In genomic region chr7:3677342-3677741, GRCm38 (mm10) we compare ENCODE assay signal across 10 mouse cellular contexts. TPM values are rescaled to one million over a fixed set of nuclear protein-coding genes. Genes with fewer than 3 reads are reported as not detected.
A peak's percentile ranks its signal among the peaks of the same experiment; 100 is the strongest.
DNase-seq lines count a peak whose midpoint lies in the region; ATAC-seq lines count a peak whose summit lies in the region.
"Had no signal": no experiment of that assay in that cellular context is flagged by ENCODE, and none has a peak within 500 bp of the region (broad histone marks: within the 10 kb centered on the region; RNA-seq: fewer than 3 reads in every experiment).

Gene Tmc4, minus strand, starts transcription at chr7:3677553.

- no peaks in the 10 kb centered on the region for H3K27me3 ChIP-seq in liver, embryonic 11.5 days (replicated peaks; ENCODE audit: control insufficient read depth, insufficient read depth, low read length)
- H3K27me3 ChIP-seq in liver, embryonic 12.5 days (replicated peaks), result no peaks in the 10 kb centered on the region
- H3K27me3 ChIP-seq in intestine, embryonic 16.5 days (replicated peaks; ENCODE audit: control insufficient read depth, insufficient read depth, low read length), result no peaks in the 10 kb centered on the region
- H3K27me3 ChIP-seq in heart, embryonic 12.5 days (replicated peaks), result no peaks in the 10 kb centered on the region
- H3K27me3 ChIP-seq: CH12.LX; liver, embryonic 15.5 days had no signal

- WGBS in liver, embryonic 11.5 days, result 49% methylated on average over 9 of the region's 9 CpGs
- 63% methylated on average over 9 of the region's 9 CpGs for WGBS in liver, embryonic 12.5 days (ENCODE audit: insufficient replicate concordance)
- WGBS in intestine, embryonic 16.5 days, result 33% methylated on average over 9 of the region's 9 CpGs
- WGBS in heart, embryonic 12.5 days, result 56% methylated on average over 9 of the region's 9 CpGs

- H3K36me3 ChIP-seq in liver, embryonic 11.5 days (ENCODE audit: control insufficient read depth, insufficient read depth, low read length), result no peaks in the 10 kb centered on the region
- peaks cover 11% of the 10 kb centered on the region; the same call in 1 of the 2 replicates for H3K36me3 ChIP-seq in liver, embryonic 12.5 days
- no peaks in the 10 kb centered on the region for H3K36me3 ChIP-seq in intestine, embryonic 16.5 days (ENCODE audit: control insufficient read depth, insufficient read depth, low read length)
- H3K36me3 ChIP-seq in heart, embryonic 12.5 days, result peaks cover 18% of the 10 kb centered on the region

- no peaks in the 10 kb centered on the region; the same call in 1 of the 2 replicates for H3K4me1 ChIP-seq in liver, embryonic 11.5 days (replicated peaks; ENCODE audit: control insufficient read depth, insufficient read depth, low read length)
- peaks cover 8% of the 10 kb centered on the region for H3K4me1 ChIP-seq in liver, embryonic 12.5 days
- peaks cover 4% of the 10 kb centered on the region; the same call in 1 of the 2 replicates for H3K4me1 ChIP-seq in intestine, embryonic 16.5 days (ENCODE audit: control insufficient read depth, insufficient read depth, low read length)
- no peaks in the 10 kb centered on the region for H3K4me1 ChIP-seq in heart, embryonic 12.5 days (replicated peaks)
- H3K4me1 ChIP-seq: liver, embryonic 15.5 days had no signal

- no peak within 1 kb of the TSS for H3K27ac ChIP-seq in liver, embryonic 11.5 days (ENCODE audit: low read depth, low read length)
- no peak within 1 kb of the TSS for H3K27ac ChIP-seq in liver, embryonic 12.5 days
- peak within 1 kb of the TSS; percentile 67 for H3K27ac ChIP-seq in intestine, embryonic 16.5 days (ENCODE audit: low read length)
- no peak within 1 kb of the TSS for H3K27ac ChIP-seq in heart, embryonic 12.5 days (ENCODE audit: poor library complexity, severe bottlenecking)
- H3K27ac ChIP-seq: liver, embryonic 15.5 days had no signal

- H3K9ac ChIP-seq in liver, embryonic 11.5 days (ENCODE audit: low read depth, low read length), result no peak within 1 kb of the TSS
- no peak within 1 kb of the TSS for H3K9ac ChIP-seq in liver, embryonic 12.5 days
- H3K9ac ChIP-seq in intestine, embryonic 16.5 days (ENCODE audit: low read depth, low read length), result peak within 1 kb of the TSS; percentile 65
- no peak within 1 kb of the TSS for H3K9ac ChIP-seq in heart, embryonic 12.5 days
- H3K9ac ChIP-seq: liver, embryonic 15.5 days had no signal

- DNase-seq in liver, embryonic 11.5 days (ENCODE audit: low spot score), result no peak
- DNase-seq in lung, adult 18-20 months, result peak; percentile 70 to 83
- DNase-seq in urinary bladder, postnatal 25 days (ENCODE audit: low spot score), result peak; percentile 51
- no peak for DNase-seq in right cerebral cortex, adult 2 months (ENCODE audit: low spot score in 2 of 2)
- DNase-seq in gastrocnemius, postnatal 10 days, result no peak

- ATAC-seq in liver, embryonic 11.5 days (replicated peaks; ENCODE audit: low FRiP score), result no peak
- no peak for ATAC-seq in liver, embryonic 12.5 days
- peak; percentile 91 for ATAC-seq in intestine, embryonic 16.5 days
- no peak for ATAC-seq in heart, embryonic 12.5 days (ENCODE audit: insufficient number of reproducible peaks, low FRiP score)

- no peak within 1 kb of the TSS for H3K4me3 ChIP-seq in liver, embryonic 11.5 days (ENCODE audit: low read depth, low read length)
- H3K4me3 ChIP-seq in liver, embryonic 12.5 days, result no peak within 1 kb of the TSS
- H3K4me3 ChIP-seq in intestine, embryonic 16.5 days (ENCODE audit: low read length), result peak within 1 kb of the TSS; percentile 49
- no peak within 1 kb of the TSS for H3K4me3 ChIP-seq in heart, embryonic 12.5 days
- H3K4me3 ChIP-seq: liver, embryonic 15.5 days had no signal

- no peaks in the 10 kb centered on the region for H3K9me3 ChIP-seq in liver, embryonic 11.5 days (ENCODE audit: control insufficient read depth, low read length)
- H3K9me3 ChIP-seq in liver, embryonic 12.5 days (replicated peaks), result no peaks in the 10 kb centered on the region
- H3K9me3 ChIP-seq in intestine, embryonic 16.5 days (ENCODE audit: control insufficient read depth, low read length), result no peaks in the 10 kb centered on the region
- no peaks in the 10 kb centered on the region for H3K9me3 ChIP-seq in heart, embryonic 12.5 days (replicated peaks)
- H3K9me3 ChIP-seq: liver, embryonic 15.5 days had no signal

- no peak within 1 kb of the TSS for H3K4me2 ChIP-seq in liver, embryonic 11.5 days
- no peak within 1 kb of the TSS for H3K4me2 ChIP-seq in liver, embryonic 12.5 days
- H3K4me2 ChIP-seq in intestine, embryonic 16.5 days (ENCODE audit: low read depth, low read length), result peak within 1 kb of the TSS; percentile 50
- no peak within 1 kb of the TSS for H3K4me2 ChIP-seq in heart, embryonic 12.5 days
- H3K4me2 ChIP-seq: liver, embryonic 15.5 days had no signal

RNA-seq across cellular contexts. Expression of gene Tmc4, which starts in this region (rescaled TPM):
- polyA plus RNA-seq in liver, embryonic 11.5 days (2014; fragmentation: Nextera tagmentation; extraction: Ambion mirVana), result 10.0 and 12.1 TPM in 2 replicates
- 6.9 and 8.1 TPM in 2 replicates for polyA plus RNA-seq in liver, embryonic 12.5 days (2016; fragmentation: Nextera tagmentation; extraction: Ambion mirVana)
- 104 and 110 TPM in 2 replicates for polyA plus RNA-seq in intestine, embryonic 16.5 days (2015; fragmentation: Nextera tagmentation; extraction: Ambion mirVana)
- 1 to 10 TPM in 1 of 2 experiments, under 1 TPM in 1; 0.99 to 1.1 TPM for total RNA-seq in gastrocnemius, postnatal 10 days (2021)
- 4.4 and 4.6 TPM in 2 replicates for polyA plus RNA-seq in heart, embryonic 12.5 days (2016; fragmentation: Nextera tagmentation; extraction: Ambion mirVana)

Comparison
In these comparisons a context has a peak if more than half of its experiments do, and no peak if none do; other contexts are left out.
1. DNase-seq: peak in lung, adult 18-20 months (2 of 2) and urinary bladder, postnatal 25 days (single experiment); none in liver, embryonic 11.5 days (single experiment), right cerebral cortex, adult 2 months (0 of 2) and gastrocnemius, postnatal 10 days (single experiment).